Mouse (Mus musculus) mesoderm, embryonic 11.5 days (tissue): ENCODE measurements around the gene Exoc1.

Experiments used
- DNase-seq: peaks from one replicate; pipeline ENCODE4 v3.0.0-alpha.2; 2012; ENCODE audit warnings: low read depth, low spot score

The Exoc1 gene

DNA sequence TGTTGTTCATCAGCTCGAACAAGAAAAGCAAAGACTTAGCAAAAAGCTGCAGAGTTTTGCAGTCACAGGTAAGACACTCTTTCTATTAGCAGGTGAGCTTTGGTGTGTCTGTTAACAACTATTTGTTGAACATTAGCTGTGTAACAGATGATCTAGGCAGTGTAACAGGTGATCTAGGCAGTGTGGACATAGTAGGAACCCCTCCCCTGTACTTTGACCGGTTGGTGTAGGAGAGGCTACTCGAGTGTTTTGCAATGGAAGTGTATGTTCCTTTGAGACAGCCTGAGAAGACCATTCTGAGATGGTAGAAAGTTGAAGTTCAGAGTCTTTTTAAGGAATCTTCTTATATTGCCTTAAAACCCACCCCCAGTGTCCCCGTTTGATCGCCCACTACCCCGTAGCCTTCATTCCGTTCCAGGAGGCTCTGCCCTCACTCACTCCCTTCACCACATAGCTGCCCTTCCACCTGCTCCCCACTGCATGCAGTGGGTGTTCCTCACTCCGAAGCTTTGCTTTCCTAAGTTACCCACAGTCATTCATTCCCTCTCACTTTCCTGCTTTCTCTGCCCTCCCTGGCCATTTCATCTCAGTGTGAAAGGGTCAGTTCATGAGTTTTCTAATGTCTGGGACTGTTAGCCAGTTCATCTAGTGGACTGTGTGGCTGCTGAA, 80.7 kb downstream of the Exoc1 start:
- DNase-seq = no peak

DNA sequence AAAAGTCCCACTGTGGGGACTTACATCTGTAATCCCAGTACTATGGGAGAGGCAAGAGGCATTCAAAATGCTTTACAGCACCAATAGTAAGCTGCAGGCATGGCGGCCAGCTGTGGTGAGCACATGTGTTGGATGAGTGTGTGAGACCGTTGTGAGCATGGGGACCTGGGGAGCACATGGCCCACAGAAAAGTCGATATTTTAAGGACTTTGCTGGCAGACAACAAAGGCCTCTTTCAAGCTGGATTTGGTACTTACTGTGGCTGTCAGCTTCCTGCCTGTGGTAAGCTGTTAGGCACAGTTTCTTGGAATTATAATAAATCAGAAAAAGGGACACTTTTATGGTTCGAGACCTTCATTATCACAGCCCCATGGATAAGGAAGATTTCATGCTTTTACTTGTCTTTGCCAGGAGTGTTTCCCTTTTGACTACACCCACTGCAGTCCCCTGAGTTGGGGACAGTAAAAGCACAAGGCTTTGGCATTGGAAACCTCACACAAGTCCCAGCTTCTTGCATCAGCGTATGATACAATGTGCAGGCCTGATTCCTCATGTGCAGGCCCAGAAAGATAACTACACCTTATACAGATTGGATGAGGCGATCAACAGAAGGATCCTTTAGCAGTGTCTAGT, 83.9 kb downstream of the Exoc1 start:
- DNase-seq = peak; percentile 54

DNA sequence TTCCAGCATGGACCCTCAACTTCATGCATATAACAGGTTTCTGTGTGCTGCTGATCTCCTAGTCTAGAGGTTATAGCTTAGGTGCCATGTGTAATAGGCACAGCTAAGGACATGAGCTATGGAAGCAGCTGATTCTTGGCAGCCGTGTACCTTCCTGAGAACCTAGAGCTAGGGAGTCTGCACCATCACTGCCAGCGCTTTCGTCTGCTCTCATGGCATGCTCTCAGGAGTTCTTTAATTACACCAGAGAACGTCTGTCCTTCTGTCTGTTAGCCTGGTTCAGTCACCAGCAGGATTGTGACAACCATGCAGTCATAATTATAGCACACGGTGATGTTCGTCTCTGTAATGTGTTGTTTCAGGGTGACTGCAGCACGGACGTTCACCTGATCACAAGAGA, 86.2 kb downstream of the Exoc1 start:
- no peak for DNase-seq

DNA sequence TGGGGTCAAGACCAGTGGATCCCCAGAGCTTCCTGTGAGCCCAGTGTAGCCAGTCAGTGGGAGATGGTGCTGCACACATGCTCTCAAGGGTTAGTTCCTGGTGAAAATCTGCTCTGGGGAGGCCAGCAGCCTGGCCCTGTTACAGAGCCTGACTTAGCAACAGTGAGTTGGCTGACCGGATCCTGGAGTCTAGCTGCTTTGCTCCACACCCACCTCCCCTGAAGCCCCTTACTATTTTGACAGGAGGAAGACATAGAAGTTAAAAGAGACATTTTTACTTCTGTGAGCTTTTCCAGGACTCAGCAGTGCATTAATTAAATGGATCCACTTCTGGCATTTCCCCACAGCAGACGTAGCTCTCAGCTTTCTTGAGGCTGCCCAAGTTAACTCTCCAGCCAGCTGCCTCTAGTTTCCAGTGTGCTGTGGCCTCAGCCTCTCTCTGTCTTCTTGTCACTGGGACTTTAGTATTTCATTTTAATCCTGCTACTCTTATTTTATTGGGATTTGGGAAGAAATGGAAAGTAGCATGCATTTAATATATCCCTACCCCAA, 87.2 kb downstream of the Exoc1 start:
- no peak for DNase-seq

DNA sequence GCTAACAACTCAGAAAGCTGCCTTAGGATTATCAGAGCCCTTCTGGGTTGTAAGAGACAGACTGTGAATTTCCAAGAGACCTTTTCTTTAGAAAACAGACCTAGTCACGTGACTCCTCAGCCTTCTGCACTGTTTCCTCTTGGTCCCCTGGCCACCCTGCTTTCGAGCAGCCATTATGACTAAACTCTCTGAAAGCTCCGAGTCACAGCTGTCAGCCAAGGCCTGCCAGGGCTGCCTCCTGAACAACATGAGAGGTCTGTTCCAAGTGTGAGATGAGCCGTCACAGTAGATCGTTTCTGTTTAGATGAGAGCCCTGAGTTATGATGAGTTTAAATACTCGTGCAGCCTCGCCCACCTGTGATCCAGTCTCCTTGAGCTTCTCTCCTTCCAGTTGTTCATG, 89.6 kb downstream of the Exoc1 start:
- no peak for DNase-seq
